Mouse (Mus musculus): ENCODE results near the gene Pold4. TPM values are rescaled to one million over a fixed set of nuclear protein-coding genes. Genes with fewer than 3 reads are reported as not detected.
A peak's percentile ranks its signal among the peaks of the same experiment; 100 is the strongest.

Gene Pold4
- polyA plus RNA-seq, 1 experiment = not detected

DNA sequence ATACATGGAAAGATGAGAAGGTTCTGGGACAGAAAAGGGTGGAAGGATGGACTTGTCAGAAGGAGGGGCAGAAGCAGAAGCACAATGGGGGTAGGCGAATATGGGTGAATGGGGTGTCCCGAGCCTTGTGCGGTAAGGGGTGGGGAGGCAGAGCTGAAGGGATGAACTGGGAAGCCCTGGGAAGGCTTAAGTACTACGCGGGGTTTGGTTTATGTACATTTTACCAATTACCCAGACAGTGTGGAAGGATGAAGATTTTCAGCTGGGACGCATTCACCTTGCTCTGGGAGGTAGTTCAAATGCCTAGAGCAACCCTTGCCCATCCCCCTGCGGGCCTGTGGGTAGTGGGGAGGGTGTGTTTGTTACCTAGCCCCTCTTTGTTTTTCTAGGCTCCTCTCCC is 29.6 kb upstream of the Pold4 start:
- H3K4me3 ChIP-seq (ENCODE audit: insufficient read depth, low read depth, low read length) = peak overlapping the region; percentile 62
- no peak overlapping the region for H3K27ac ChIP-seq (ENCODE audit: insufficient read depth, low read depth, low read length)
- WGBS = 27% methylated on average over 7 of the region's 7 CpGs
- peaks cover 22% of the 10 kb centered on the region for H3K4me1 ChIP-seq (ENCODE audit: control insufficient read depth, insufficient read depth, low read length)
- TF ChIP-seq CTCF (IDR thresholded peaks at IDR 0.05; ENCODE audit: insufficient read depth, low read depth, low read length) = no peak
- no peak for TF ChIP-seq POLR2A (IDR thresholded peaks at IDR 0.05; ENCODE audit: insufficient read depth, low read depth, low read length)

DNA sequence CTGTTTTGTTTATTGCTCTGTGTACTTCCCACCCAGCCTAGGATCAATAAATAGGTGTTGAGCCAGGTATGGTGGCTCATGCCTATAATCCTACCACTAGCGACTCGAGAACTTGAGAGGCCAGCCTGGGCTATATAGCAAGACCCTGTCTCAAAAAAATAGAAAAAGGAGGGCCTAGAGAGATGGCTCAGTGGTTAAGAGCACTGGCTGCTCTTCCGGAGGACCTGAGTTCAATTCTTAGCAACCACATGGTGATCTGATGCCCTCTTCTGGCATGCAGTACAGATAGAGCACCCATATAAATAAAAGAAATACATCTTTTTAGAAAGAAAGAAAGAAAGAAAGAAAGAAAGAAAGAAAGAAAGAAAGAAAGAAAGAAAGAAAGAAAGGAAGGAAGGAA is 28.6 kb upstream of the Pold4 start:
- TF ChIP-seq POLR2A (IDR thresholded peaks at IDR 0.05; ENCODE audit: insufficient read depth, low read depth, low read length) (no peak), CTCF (IDR thresholded peaks at IDR 0.05; ENCODE audit: insufficient read depth, low read depth, low read length) (no peak)
- WGBS = 61% methylated on average over 3 of the region's 3 CpGs
- Histone ChIP-seq H3K4me1 (ENCODE audit: control insufficient read depth, insufficient read depth, low read length) (peaks cover 22% of the 10 kb centered on the region), H3K27ac (ENCODE audit: insufficient read depth, low read depth, low read length) (no peak overlapping the region), H3K4me3 (ENCODE audit: insufficient read depth, low read depth, low read length) (no peak overlapping the region)

DNA sequence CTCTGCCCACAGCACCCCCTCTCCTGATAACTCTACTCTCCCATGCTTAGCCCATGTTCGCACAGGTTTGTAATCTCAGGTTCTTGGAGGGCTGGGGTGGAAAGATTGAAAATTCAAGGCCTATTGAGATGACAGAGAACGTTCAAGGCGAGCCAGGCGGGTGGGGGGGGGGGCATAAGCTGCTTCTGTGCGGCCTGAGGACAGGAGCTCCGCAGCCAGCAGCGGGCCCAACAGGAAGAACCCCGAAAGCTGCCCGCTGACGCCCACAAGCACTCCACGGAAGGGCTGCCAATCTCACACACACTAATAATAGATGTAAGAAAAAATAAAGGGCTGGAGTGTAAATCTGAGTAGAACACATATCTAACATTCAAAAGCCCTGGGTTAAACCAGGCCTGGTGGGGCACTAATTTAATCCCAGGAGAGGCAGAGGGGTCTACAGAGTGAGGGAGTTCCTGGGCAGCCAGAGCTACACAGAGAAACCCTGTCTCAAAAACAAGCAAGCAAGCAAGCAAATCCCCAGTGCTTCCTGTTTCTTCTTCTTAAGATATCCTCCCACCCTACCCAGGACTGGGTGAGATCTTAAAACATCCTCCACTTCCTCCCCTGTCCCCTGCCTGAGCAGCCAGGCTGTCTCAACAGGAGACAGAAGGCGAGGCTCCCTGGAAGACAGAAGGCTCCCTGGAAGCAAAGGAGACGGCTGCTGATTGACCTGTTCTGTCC is 27.9 kb upstream of the Pold4 start:
- TF ChIP-seq CTCF (IDR thresholded peaks at IDR 0.05; ENCODE audit: insufficient read depth, low read depth, low read length) = no peak
- no peak for TF ChIP-seq POLR2A (IDR thresholded peaks at IDR 0.05; ENCODE audit: insufficient read depth, low read depth, low read length)
- 54% methylated on average over 13 of the region's 13 CpGs for WGBS
- no peak overlapping the region for H3K27ac ChIP-seq (ENCODE audit: insufficient read depth, low read depth, low read length)
- H3K4me3 ChIP-seq (ENCODE audit: insufficient read depth, low read depth, low read length) = no peak overlapping the region
- H3K4me1 ChIP-seq (ENCODE audit: control insufficient read depth, insufficient read depth, low read length) = peaks cover 22% of the 10 kb centered on the region

DNA sequence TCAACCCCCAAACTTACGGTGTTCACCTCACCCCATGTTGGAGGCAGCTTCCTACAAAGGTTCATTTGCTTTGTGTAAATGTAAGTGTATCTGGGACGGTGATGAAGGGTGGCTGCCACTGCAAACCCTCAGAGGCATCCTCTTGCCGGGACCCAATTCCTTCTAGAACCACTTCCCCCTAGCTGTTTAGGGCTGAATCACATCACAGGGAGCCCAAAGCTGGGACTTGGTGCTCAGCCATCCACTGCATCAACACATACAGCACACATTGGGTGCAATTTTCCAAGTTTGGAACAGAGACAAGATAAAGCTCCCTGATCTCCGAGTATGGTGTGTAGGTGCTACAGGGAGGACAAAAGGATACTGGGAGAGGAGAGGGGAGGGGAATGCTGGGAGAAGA is 26.8 kb upstream of the Pold4 start:
- Histone ChIP-seq H3K27ac (ENCODE audit: insufficient read depth, low read depth, low read length) (no peak overlapping the region), H3K4me1 (ENCODE audit: control insufficient read depth, insufficient read depth, low read length) (peaks cover 22% of the 10 kb centered on the region), H3K4me3 (ENCODE audit: insufficient read depth, low read depth, low read length) (no peak overlapping the region)
- no peak for TF ChIP-seq CTCF (IDR thresholded peaks at IDR 0.05; ENCODE audit: insufficient read depth, low read depth, low read length)
- TF ChIP-seq POLR2A (IDR thresholded peaks at IDR 0.05; ENCODE audit: insufficient read depth, low read depth, low read length) = no peak
- 54% methylated on average over 4 of the region's 4 CpGs for WGBS

DNA sequence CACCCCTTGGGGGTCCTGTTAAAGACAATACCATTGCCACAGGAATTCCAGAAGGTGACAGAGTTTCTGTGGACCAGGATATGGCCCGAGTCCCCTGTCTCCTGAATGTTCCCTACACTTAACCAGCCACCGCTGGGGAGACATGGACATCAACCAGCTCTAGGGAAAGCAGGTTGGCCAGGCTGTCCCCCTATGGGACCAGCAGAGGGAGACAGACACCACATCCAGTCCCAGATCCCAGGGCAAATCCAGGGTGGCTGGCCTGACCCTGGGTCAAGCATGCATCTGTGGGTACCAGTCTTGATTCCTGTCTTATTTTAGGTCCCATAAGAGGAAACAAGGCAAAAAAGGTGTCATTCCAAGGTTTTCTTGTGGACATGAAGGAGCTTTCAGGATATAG is 24.7 kb upstream of the Pold4 start:
- Histone ChIP-seq H3K4me3 (ENCODE audit: insufficient read depth, low read depth, low read length) (no peak overlapping the region), H3K27ac (ENCODE audit: insufficient read depth, low read depth, low read length) (no peak overlapping the region), H3K4me1 (ENCODE audit: control insufficient read depth, insufficient read depth, low read length) (peaks cover 9% of the 10 kb centered on the region)
- TF ChIP-seq POLR2A (IDR thresholded peaks at IDR 0.05; ENCODE audit: insufficient read depth, low read depth, low read length) = no peak
- TF ChIP-seq CTCF (IDR thresholded peaks at IDR 0.05; ENCODE audit: insufficient read depth, low read depth, low read length) = peak; percentile 89
- 0% methylated on average over 2 of the region's 2 CpGs for WGBS

DNA sequence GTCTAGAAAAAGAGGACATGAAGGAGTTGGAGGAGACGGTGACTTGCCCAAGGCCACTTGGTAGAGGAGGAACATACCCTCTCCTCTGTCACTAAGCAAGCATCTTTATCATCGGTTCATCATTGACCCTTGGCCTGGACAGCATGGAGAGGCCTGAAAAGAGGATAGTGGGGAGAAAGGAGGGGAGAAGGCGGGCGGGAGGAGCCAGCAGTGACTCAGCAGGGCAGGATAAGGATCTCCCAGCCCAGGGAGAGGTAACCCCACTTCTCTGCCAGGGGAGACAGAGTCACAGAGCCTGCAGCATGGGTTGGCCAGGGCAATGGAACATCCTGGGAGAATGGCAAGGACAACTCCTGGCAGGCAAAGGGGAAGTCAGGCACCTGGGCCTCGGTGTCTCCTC is 23.1 kb upstream of the Pold4 start:
- Histone ChIP-seq H3K27ac (ENCODE audit: insufficient read depth, low read depth, low read length) (no peak overlapping the region), H3K4me1 (ENCODE audit: control insufficient read depth, insufficient read depth, low read length) (peaks cover 8% of the 10 kb centered on the region), H3K4me3 (ENCODE audit: insufficient read depth, low read depth, low read length) (no peak overlapping the region)
- TF ChIP-seq POLR2A (IDR thresholded peaks at IDR 0.05; ENCODE audit: insufficient read depth, low read depth, low read length) (no peak), CTCF (IDR thresholded peaks at IDR 0.05; ENCODE audit: insufficient read depth, low read depth, low read length) (no peak)
- WGBS = 83% methylated on average over 5 of the region's 5 CpGs

DNA sequence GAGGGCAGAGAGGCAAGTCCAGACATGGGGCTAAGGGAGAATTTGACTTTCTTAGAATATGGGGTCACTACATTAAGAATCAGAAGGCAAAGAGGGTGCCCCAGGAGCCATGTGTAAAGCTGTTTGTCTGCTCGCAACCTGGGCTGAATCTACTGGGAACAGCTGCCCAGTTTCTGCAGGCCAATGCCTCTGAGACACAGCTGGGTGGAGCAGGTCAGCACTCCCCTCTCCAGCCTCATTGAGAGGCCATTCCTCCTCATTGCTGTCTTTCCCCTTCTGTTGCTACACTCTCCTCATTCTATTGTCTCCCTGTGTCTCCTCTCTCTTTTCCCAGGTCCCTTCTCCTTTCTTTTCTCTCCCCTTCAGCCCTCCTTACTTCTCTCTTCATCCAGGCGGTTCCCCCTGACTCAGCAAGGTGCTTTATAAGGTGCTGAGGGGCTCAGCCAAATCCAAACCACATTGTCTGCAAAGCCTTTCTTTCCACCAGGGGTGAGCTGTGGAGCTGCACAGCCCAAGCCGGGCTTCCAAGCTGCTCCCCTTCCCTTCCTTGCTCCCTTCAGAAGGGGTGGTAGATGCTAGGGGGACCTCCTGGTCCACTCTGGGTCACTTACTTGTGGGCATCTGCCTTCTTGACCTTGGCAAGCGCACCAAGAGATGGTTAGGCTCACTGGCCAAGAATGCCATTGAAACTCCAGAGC is 19.7 kb upstream of the Pold4 start:
- TF ChIP-seq CTCF (IDR thresholded peaks at IDR 0.05; ENCODE audit: insufficient read depth, low read depth, low read length) = no peak
- TF ChIP-seq POLR2A (IDR thresholded peaks at IDR 0.05; ENCODE audit: insufficient read depth, low read depth, low read length) = no peak
- Histone ChIP-seq H3K27ac (ENCODE audit: insufficient read depth, low read depth, low read length) (no peak overlapping the region), H3K4me1 (ENCODE audit: control insufficient read depth, insufficient read depth, low read length) (peaks cover 28% of the 10 kb centered on the region), H3K4me3 (ENCODE audit: insufficient read depth, low read depth, low read length) (no peak overlapping the region)
- 70% methylated on average over 4 of the region's 4 CpGs for WGBS

DNA sequence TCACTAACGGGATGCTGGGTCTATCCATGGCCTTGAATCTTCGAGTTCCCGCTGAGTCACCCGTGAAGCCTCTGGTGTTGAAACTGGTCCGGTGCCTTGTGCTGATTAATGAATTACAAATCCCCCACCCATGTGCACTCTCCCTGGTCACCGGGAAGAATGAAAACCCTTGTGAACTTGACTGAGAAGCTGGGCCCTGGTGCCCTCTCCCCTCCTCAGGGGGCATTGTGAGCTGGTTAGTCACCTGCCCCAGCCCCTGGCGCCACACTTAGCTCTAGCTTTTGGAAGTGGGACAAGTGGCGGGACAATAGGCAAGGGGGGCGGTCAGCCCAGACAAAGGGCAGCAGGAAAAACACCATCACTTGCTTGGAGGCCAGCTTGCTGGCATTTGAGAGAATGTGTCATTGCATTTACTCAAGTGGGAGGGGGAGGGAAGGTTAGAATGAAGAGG is 18.1 kb upstream of the Pold4 start:
- TF ChIP-seq CTCF (IDR thresholded peaks at IDR 0.05; ENCODE audit: insufficient read depth, low read depth, low read length) (no peak), POLR2A (IDR thresholded peaks at IDR 0.05; ENCODE audit: insufficient read depth, low read depth, low read length) (no peak)
- Histone ChIP-seq H3K4me3 (ENCODE audit: insufficient read depth, low read depth, low read length) (no peak overlapping the region), H3K27ac (ENCODE audit: insufficient read depth, low read depth, low read length) (no peak overlapping the region), H3K4me1 (ENCODE audit: control insufficient read depth, insufficient read depth, low read length) (peaks cover 28% of the 10 kb centered on the region)
- 32% methylated on average over 9 of the region's 9 CpGs for WGBS

DNA sequence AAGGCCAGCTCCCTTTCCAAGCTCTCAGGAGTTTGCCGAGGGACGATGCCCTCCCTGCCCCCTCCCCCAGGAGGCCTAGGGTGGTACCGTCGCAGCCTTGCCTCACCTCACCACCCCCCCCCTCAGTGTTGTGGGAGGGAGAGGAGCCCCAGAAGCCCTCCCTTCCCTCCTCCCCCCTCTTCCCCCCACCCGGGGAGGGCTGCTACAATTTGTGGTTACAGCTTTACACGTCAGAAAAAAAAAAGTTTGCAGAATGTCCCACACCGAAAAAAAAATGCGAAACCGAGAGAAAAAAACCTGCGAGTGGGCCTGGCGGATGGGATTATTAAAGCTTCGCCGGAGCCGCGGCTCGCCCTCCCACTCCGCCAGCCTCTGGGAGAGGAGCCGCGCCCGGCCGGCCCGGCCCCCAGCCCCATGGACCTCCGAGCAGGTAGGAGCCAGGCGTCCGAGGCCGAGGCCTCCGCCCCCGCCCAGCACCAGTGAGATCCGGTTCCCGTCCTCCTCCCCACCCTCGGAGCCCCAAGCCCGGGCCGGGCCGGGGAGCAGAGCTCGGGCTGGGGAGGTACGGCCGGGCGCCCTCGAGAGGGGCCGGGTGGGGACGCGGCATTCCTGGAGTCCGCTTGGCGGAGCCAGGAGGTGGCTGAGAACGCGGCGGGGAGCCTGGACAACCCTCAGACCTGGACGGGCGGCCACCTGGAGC is 17.5 kb upstream of the Pold4 start, which contains the start of the genes Clcf1 and AC109138.7:
TSS of gene Clcf1 (plus strand) at position 168 of the 700 bp plus-strand sequence.
TSS of gene AC109138.7 (plus strand) at position 287 of the 700 bp plus-strand sequence.
- WGBS = under 1% methylated on average over 49 of the region's 49 CpGs
- Histone ChIP-seq H3K4me3 (ENCODE audit: insufficient read depth, low read depth, low read length) (peak within 1 kb of the TSS; percentile 49), H3K27ac (ENCODE audit: insufficient read depth, low read depth, low read length) (no peak within 1 kb of the TSS), H3K4me1 (ENCODE audit: control insufficient read depth, insufficient read depth, low read length) (peaks cover 28% of the 10 kb centered on the region)
- TF ChIP-seq POLR2A (IDR thresholded peaks at IDR 0.05; ENCODE audit: insufficient read depth, low read depth, low read length) = no peak
- no peak for TF ChIP-seq CTCF (IDR thresholded peaks at IDR 0.05; ENCODE audit: insufficient read depth, low read depth, low read length)

Data from olfactory bulb, adult 2 months (tissue).